Mouse (Mus musculus) splenic B cell, adult 2 months (primary cell): Measurements from ENCODE around the gene St6galnac5.
A peak's percentile ranks its signal among the peaks of the same experiment; 100 is the strongest.

Source experiments
- DNase-seq: peaks from one replicate; pipeline ENCODE4 v3.0.0-alpha.2; 2011; ENCODE audit warnings: low read depth, low spot score
- H3K27me3 ChIP-seq: 2 replicates; pipeline ENCODE4 v1.6.1; 2012; ENCODE audit warnings: mild to moderate bottlenecking, low read length, moderate library complexity, mixed read lengths; ENCODE audit not compliant: control insufficient read depth, poor library complexity, insufficient read depth, severe bottlenecking
- H3K36me3 ChIP-seq: 2 replicates; pipeline ENCODE4 v1.6.1; 2012; ENCODE audit warnings: mild to moderate bottlenecking, low read length, moderate library complexity, mixed read lengths; ENCODE audit not compliant: control insufficient read depth, poor library complexity, insufficient read depth, severe bottlenecking

Gene St6galnac5

DNA sequence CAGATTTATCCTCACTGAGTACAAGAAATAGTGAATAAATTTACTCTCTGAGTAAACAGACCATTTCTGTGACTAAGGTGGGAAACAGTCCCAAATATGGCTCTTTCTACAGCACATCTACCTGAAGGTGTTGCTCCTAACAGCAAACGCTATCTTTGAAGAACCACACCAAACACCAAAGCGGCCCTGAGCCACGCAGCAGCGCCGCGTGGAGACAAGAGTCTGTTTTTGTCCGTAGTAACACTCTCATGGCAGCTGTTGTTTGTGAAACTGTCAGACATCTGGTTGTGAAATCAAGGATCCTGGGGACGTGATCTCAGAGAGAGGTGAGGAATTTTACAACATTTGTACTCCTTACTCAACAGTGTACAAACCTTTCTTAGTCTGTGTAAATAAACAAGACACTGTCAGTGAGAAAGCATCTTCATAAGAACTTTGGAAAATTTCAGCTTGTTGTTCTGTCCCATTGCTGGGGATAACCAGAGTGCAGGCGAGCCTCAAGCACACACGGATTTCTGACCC is 20.1 kb downstream of the St6galnac5 start:
- DNase-seq, result no peak
- Histone ChIP-seq H3K36me3 (no peaks in the 10 kb centered on the region), H3K27me3 (no peaks in the 10 kb centered on the region)

DNA sequence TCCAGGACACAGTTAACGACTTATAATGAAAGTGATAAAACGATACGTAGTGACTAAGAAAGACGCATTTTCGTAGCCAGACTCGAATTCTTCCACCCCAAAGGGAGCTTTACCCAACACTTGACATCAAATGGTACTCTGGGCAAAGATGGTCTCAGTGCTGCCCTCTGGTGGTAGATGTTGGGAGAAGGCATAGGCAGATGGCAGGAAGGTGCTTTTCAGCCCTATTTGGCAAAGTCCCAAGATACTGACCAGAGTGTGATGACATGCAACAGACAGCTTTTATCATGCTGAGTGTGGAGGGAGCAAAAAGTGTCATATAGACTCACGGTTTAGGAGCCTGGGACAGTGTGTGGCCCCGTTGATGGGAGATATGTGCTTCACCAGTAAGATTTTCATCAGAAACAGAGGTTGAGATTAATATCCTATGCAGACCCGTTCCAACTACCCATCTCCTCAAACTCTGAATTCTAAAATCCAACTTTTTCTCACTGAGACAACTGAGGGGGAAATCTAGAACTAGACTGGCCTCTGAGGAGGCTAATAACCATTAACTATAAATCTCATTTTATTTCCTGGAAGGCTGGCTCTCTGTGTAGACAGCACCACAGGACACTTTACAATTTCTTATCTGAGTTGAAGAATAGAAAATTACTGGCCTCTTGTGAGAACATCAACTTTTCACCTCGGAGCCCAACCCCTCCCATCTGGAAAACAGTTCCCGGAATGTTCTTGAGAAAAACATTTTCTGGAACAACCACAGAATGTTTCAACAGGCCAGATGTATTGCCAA is 23.5 kb downstream of the St6galnac5 start:
- no peaks in the 10 kb centered on the region for H3K36me3 ChIP-seq

DNA sequence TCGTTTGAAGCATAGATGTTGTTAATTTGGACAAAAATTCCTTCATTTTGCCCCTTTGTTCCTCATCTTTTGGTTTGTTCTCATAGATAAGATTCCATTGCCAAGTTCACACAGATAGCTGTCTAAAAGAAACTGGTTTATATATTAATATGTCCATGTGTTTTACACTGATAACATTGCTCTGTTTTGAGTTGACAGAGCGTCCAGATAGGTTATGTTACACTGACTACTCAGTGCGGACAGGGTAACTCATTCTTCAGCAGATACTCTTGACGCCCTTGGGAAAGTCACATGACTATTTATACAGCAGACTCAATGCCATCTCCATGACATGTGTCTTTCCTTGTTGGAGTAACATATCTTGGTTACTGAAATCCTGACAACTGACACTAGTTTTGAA is 25.3 kb downstream of the St6galnac5 start:
- no peak for DNase-seq
- H3K36me3 ChIP-seq, result no peaks in the 10 kb centered on the region

More for the DNA sequence above, 23.5 kb downstream of the St6galnac5 start:
- DNase-seq, result peak; percentile 83
- H3K27me3 ChIP-seq, result no peaks in the 10 kb centered on the region

DNA sequence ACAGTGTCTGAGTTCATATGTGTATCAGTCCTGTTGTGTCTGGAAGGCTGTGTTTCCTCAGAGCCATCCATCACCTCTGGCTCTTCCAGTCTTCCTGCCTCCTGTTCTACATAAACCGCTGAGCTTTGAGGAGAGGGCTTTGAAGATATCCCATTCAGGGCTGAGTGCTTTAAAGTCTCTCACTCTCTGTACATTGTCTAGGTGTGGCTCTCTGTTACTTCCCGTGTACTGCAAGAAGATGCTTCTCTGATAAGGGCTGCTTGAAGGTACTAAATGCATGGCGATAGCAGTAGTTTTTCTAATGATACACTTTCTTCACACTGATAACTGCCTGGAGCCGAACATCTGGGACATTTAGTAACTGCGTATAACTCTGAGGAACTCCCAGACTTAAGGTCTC is 26.0 kb downstream of the St6galnac5 start:
- Histone ChIP-seq H3K27me3 (no peaks in the 10 kb centered on the region), H3K36me3 (no peaks in the 10 kb centered on the region)
- DNase-seq, result no peak

More for the DNA sequence above, 25.3 kb downstream of the St6galnac5 start:
- H3K27me3 ChIP-seq, result no peaks in the 10 kb centered on the region

DNA sequence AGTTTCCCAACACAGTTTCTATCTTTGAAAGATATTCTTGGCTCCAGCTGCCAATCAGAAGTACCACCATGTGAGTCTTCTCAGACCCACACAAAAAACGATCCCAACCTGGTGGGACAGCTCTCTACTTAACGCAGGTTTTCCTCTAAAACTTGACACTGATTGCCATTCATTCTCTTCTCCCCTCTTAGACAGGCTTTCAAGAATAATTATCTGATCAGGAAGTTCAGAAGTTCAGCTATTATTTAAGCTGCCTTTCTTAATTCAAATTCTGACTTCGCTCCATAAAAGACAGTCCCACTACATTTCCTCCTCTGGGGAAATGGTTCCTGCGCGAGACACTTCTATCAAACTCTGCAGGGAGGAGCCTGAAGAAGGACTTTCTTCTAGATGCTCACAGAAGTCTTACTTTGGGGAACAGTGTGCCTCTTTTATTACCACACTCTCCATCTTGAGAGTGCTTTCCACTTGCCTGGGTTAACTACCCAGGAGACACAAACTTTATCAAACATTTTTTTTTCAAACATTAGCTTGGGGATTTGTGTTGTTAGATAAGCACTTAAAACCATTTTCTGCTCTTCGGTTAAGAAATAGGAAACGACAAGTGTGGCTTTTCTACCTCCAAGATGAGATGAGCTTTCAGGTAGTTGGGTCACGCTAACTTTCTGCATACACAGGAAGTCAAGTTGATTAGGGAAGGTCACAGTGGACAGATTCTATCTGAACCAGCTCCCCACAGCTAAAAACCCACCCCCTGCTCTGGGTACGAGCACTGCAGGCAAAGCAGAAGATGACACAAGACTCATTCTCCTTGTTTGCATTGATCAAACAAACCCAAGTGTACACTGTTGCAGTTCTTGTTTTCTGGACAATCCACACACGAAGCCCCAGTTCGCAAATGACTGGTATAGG is 30.2 kb downstream of the St6galnac5 start:
- H3K36me3 ChIP-seq, result no peaks in the 10 kb centered on the region
- H3K27me3 ChIP-seq, result no peaks in the 10 kb centered on the region
- DNase-seq, result no peak

DNA sequence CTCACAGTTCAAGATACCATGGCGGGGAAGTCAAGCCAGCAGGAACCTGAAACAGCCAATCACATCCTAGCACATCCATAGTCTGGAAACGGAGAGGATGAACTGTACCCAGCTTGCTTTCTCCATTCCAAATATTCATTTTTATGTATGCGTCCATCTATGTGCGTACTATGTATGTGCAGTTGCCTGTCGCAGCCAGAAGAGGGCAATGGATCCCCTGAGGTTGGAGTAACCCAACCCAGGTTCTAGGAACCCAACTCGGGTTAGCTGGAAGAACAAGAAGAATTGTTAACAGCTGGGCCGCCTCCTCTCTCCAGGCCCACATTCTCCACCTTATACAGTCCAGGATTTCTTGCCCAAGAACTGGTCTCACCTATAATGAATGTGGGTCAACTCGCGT is 31.1 kb downstream of the St6galnac5 start:
- Histone ChIP-seq H3K36me3 (no peaks in the 10 kb centered on the region), H3K27me3 (no peaks in the 10 kb centered on the region)
- DNase-seq, result no peak

DNA sequence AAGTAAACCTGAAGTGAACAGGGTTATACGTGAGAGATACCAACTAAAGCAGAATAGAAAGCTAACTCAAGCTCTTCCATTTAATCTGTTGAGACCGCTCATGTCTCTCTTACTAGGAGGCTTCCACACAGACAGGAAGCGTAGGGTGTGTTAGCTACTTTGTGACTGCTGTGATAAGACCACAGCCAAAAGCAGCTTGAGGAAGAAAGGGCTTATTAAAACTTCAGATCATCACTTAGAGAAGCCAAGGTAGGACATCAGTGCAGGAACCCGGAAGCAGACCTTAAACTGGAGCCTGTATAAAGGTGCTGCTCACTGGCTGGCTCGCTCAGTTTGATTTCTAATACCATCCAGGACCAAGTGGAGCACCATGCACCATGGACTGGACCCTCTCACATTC is 31.7 kb downstream of the St6galnac5 start:
- Histone ChIP-seq H3K27me3 (no peaks in the 10 kb centered on the region), H3K36me3 (no peaks in the 10 kb centered on the region)
- DNase-seq, result no peak

DNA sequence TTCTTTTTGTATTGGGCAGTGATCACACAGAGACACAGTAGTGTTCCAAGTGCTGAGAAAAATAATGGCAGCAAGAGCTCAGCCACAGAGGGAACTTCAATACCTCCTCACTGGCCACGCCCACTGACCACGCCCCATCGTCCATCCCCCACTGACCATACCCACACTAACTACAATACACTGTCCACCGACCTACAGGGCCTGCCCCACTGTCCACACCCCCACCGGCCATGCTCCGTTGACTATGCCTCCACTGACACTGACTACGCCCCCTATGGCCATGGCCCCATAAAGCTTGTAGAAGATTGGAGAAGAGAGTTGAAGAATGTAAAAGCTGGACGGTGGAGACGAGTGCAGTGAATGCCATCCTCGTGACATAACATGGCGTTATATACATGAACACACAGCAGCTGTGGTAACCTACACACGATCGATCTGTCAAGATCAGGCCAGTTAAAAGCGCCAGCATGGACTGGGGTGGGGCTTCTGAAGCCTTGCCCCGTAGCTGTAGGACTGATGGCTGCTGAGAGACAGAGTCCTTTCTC is 32.7 kb downstream of the St6galnac5 start:
- Histone ChIP-seq H3K27me3 (no peaks in the 10 kb centered on the region), H3K36me3 (no peaks in the 10 kb centered on the region)
- no peak for DNase-seq

DNA sequence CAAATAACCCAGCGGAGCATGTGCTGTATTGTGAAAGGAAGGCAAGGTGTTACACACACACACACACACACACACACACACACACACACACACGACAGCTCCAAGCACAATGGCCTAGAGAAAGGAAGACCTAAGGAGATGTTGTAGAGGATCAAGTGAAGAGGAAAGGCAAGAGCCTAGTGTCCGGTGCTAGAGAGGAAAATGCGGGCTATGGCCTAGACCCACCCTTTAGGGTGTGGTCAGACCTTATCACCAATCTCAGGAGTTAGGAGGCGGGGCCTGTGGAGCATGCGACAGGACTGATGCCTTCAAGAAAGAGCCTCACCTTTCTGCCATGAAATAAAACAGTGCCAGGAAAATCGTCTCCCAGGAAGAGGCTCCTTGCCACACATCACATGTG is 33.5 kb downstream of the St6galnac5 start:
- Histone ChIP-seq H3K36me3 (no peaks in the 10 kb centered on the region), H3K27me3 (no peaks in the 10 kb centered on the region)
- no peak for DNase-seq

DNA sequence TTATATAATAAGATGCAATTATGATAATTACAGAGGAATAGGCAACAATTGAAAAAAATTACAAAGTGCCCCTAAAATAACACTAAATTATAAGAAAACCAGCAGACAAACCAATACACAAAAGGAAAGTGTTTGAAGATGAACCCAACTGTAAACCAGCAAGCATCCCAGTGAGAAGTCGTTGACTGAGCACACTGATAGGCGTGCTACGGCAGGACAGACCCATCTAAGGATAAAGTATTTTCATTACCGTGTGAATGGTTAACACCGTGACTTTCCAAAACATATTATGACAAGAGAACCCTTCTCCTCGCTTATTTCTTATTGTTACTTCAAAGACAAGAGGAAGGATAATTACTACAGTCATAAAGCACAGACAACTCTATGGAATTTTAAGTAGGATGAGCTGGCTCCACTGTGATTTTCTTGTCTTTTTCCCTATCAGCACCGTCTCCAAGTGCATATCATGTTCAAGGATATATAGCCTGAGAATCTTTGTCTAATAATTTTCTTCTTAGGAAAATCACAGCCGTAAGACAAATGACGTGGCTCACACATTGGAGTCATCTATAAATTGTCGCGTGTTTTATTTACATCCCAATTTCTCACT is 34.9 kb downstream of the St6galnac5 start:
- no peaks in the 10 kb centered on the region for H3K27me3 ChIP-seq
- no peak for DNase-seq
- H3K36me3 ChIP-seq, result no peaks in the 10 kb centered on the region

DNA sequence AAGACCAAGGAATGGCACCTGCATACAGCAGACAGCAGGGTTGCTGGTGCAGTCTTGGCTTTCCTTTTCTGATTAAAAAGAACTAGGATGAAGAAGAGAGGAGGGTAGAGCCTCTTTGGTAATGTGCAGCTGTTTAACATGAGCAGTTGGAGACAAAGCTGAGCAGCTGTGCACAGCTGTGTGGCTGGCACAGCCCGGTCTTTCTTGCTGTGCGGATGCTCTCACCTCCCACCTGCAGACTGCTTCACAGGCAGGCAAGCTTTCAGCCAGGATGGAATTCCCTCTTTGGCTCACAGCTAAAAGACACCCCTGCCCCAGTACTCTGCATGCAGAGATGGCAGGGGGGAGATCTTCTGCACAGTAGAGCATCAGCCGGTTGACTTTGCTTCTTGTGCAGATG is 37.3 kb downstream of the St6galnac5 start:
- Histone ChIP-seq H3K36me3 (no peaks in the 10 kb centered on the region), H3K27me3 (no peaks in the 10 kb centered on the region)
- DNase-seq, result no peak

DNA sequence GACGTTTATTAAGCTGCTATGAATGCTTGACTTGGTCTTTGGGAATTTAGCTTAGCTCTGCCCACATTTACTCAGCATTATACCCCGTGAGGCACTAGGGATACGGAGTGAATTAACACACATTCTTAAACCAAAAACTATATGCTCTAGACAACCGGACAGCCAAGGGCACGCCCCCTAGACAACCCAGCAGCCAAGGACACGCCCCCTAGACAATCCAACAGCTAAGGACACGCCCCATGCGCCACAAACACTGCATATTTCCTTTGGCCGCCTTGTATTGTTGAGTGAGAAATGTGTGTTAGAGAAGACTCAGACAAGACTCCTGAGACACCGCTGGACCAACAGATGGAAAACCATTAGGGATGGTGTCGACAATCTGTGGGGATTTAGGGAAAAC is 39.1 kb downstream of the St6galnac5 start:
- peak; percentile 29 for DNase-seq
- Histone ChIP-seq H3K27me3 (no peaks in the 10 kb centered on the region), H3K36me3 (no peaks in the 10 kb centered on the region)

DNA sequence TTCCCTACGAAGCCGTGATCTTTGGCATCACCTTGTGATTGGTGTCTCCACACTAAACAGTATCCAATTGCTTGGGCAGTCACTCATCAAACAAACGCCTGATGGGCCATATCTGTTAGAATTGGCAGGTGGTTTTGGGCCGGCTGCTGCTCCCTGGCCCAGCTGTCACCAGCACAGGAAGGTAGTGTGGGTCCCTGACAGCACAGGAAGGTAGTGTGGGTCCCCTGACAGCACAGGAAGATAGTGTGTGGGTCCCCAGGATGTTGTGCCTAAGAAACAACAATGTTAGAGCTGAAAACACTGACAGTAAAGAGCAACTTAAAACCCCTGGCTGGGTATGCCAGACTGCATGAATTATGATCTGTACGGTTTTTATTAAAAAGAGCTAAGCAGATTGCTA is 40.4 kb downstream of the St6galnac5 start:
- DNase-seq, result no peak
- H3K27me3 ChIP-seq, result no peaks in the 10 kb centered on the region
- no peaks in the 10 kb centered on the region for H3K36me3 ChIP-seq

DNA sequence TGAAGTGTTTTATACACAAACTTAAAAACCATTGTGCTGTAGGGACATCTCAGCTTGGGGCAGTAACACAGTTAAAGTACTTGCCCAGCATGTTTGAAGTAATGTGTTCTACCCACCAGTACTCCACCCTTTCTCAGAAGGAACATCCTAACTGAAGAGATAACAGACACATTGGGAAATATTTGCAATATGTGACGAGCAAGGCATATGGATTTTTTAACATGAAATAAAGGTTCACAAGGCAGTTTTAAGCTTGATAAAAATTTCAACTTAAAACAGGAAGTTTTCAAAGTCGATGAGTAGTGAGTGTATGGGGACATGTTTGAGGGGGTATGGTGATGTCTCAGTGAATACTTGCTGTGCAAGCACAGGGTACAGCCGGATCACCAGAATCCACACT is 45.7 kb downstream of the St6galnac5 start:
- Histone ChIP-seq H3K36me3 (no peaks in the 10 kb centered on the region), H3K27me3 (no peaks in the 10 kb centered on the region)
- DNase-seq, result no peak
